Comparison of ENCODE assay signal across 27 mouse cellular contexts in genomic region chr3:75950897-75951296, GRCm38 (mm10). TPM values are rescaled to one million over a fixed set of nuclear protein-coding genes. Genes with fewer than 3 reads are reported as not detected.
DNase-seq lines count a peak whose midpoint lies in the region; ATAC-seq and TF ChIP-seq lines count a peak whose summit lies in the region.
"Had no signal": no experiment of that assay in that cellular context is flagged by ENCODE, and none has a peak within 500 bp of the region (broad histone marks: within the 10 kb centered on the region; RNA-seq: fewer than 3 reads in every experiment).

No protein-coding gene starts in this region.

- H3K9ac ChIP-seq in liver, embryonic 12.5 days = no peak overlapping the region
- no peak overlapping the region for H3K9ac ChIP-seq in MEL (ENCODE audit: control insufficient read depth, low read depth, low read length, poor library complexity, severe bottlenecking)
- H3K9ac ChIP-seq in liver, embryonic 15.5 days = no peak overlapping the region
- no peak overlapping the region for H3K9ac ChIP-seq in liver, postnatal 0 days (replicated peaks)
- H3K9ac ChIP-seq in forebrain, embryonic 13.5 days = no peak overlapping the region
- H3K9ac ChIP-seq: embryonic facial prominence, embryonic 13.5 days; embryonic facial prominence, embryonic 15.5 days; forebrain, embryonic 12.5 days; forebrain, embryonic 15.5 days had no signal

- DNase-seq in liver (no peak), MEL (ENCODE audit: low read depth, low spot score) (peak; percentile 28)
- no peak for DNase-seq in liver, postnatal 0 days
- no peak for DNase-seq in neural tube, embryonic 10.5 days (ENCODE audit: extremely low spot score, low spot score)
- no peak for DNase-seq in thymus, postnatal 0 days (ENCODE audit: low spot score)
- DNase-seq: adrenal gland, adult 2 months; adrenal gland, postnatal 10 days; adrenal gland, postnatal 25 days; B cell, adult 2 months; cerebellum, adult 11 months; cerebellum, adult 18-20 months; cerebellum, adult 8-10 months; cerebellum, adult 9-11 months; cerebellum, postnatal 14 days; cerebellum, postnatal 36 days; embryo, embryonic 11 days had no signal

- peaks cover 43% of the 10 kb centered on the region for H3K79me2 ChIP-seq in MEL (ENCODE audit: control insufficient read depth, insufficient read depth, low read length, poor library complexity)

- TF ChIP-seq RAD21 in MEL (IDR thresholded peaks at IDR 0.05; ENCODE audit: low read depth, low read length) = no peak

- no peak overlapping the region for H3K4me3 ChIP-seq in liver, embryonic 12.5 days
- 0 out of 4 replicates have a peak overlapping the region, but pooled peaks of 1 of the 2 experiments have one; percentile 8 for H3K4me3 ChIP-seq in MEL (ENCODE audit: control insufficient read depth in 1 of 2, insufficient read depth in 1 of 2, low read depth in 2 of 2, low read length in 2 of 2)
- no peak overlapping the region for H3K4me3 ChIP-seq in liver, embryonic 15.5 days (replicated peaks)
- no peak overlapping the region for H3K4me3 ChIP-seq in liver, postnatal 0 days (ENCODE audit: low read depth, low read length)
- no peak overlapping the region for H3K4me3 ChIP-seq in forebrain, embryonic 13.5 days
- H3K4me3 ChIP-seq: embryonic facial prominence, embryonic 13.5 days; embryonic facial prominence, embryonic 15.5 days; erythroblast, embryonic 14.5 days; forebrain, embryonic 10.5 days; forebrain, embryonic 12.5 days; forebrain, embryonic 15.5 days had no signal

- peak overlapping the region; percentile 22 for H3K27ac ChIP-seq in liver, embryonic 12.5 days
- H3K27ac ChIP-seq in MEL (ENCODE audit: control insufficient read depth, low read depth, low read length) = peak overlapping the region; percentile 16; the same call in 1 of the 2 replicates
- no peak overlapping the region for H3K27ac ChIP-seq in liver, embryonic 15.5 days (replicated peaks)
- no peak overlapping the region for H3K27ac ChIP-seq in liver, postnatal 0 days (ENCODE audit: low read depth)
- H3K27ac ChIP-seq in forebrain, embryonic 13.5 days = no peak overlapping the region
- H3K27ac ChIP-seq: embryonic facial prominence, embryonic 13.5 days; embryonic facial prominence, embryonic 15.5 days; forebrain, embryonic 10.5 days; forebrain, embryonic 12.5 days; forebrain, embryonic 15.5 days had no signal

- H3K9me3 ChIP-seq in liver, embryonic 12.5 days (replicated peaks) = no peaks in the 10 kb centered on the region
- H3K9me3 ChIP-seq in MEL (replicated peaks; ENCODE audit: insufficient read depth, low read length) = no peaks in the 10 kb centered on the region
- no peaks in the 10 kb centered on the region for H3K9me3 ChIP-seq in liver, embryonic 15.5 days (replicated peaks)
- no peaks in the 10 kb centered on the region for H3K9me3 ChIP-seq in liver, postnatal 0 days (ENCODE audit: low read length)
- H3K9me3 ChIP-seq in forebrain, embryonic 13.5 days (replicated peaks) = no peaks in the 10 kb centered on the region
- H3K9me3 ChIP-seq: embryonic facial prominence, embryonic 13.5 days; embryonic facial prominence, embryonic 15.5 days; forebrain, embryonic 12.5 days; forebrain, embryonic 15.5 days had no signal

- no peak for TF ChIP-seq POLR2A in MEL (IDR thresholded peaks at IDR 0.05; ENCODE audit: control insufficient read depth in 1 of 2, insufficient read depth in 1 of 2, low read depth in 1 of 2, low read length in 2 of 2, poor library complexity in 1 of 2)

- H3K36me3 ChIP-seq in liver, embryonic 12.5 days = peaks cover 21% of the 10 kb centered on the region
- H3K36me3 ChIP-seq in MEL (ENCODE audit: control insufficient read depth in 1 of 2, insufficient read depth in 2 of 2, low read length in 2 of 2) = peaks cover 0 to 62% of the 10 kb centered on the region in 2 experiments; a peak in 3 of 4 replicates
- peaks cover 11% of the 10 kb centered on the region for H3K36me3 ChIP-seq in liver, embryonic 15.5 days (replicated peaks)
- peaks cover 2% of the 10 kb centered on the region for H3K36me3 ChIP-seq in liver, postnatal 0 days (replicated peaks; ENCODE audit: insufficient read depth, low read length)
- H3K36me3 ChIP-seq in forebrain, embryonic 13.5 days (ENCODE audit: poor library complexity, severe bottlenecking) = peaks cover 11% of the 10 kb centered on the region
- H3K36me3 ChIP-seq: forebrain, embryonic 15.5 days had no signal

- H3K4me1 ChIP-seq in liver, embryonic 12.5 days = peaks cover 70% of the 10 kb centered on the region
- peaks cover 32 to 46% of the 10 kb centered on the region in 2 experiments for H3K4me1 ChIP-seq in MEL (ENCODE audit: control insufficient read depth in 1 of 2, insufficient read depth in 2 of 2, low read length in 2 of 2)
- peaks cover 69% of the 10 kb centered on the region for H3K4me1 ChIP-seq in liver, embryonic 15.5 days (replicated peaks)
- peaks cover 45% of the 10 kb centered on the region for H3K4me1 ChIP-seq in liver, postnatal 0 days (ENCODE audit: insufficient read depth)
- H3K4me1 ChIP-seq in forebrain, embryonic 13.5 days = peaks cover 45% of the 10 kb centered on the region

- H3K4me2 ChIP-seq in liver, embryonic 12.5 days = peak overlapping the region; percentile 24
- H3K4me2 ChIP-seq in liver, embryonic 15.5 days = peak overlapping the region; percentile 10; the same call in 1 of the 2 replicates
- H3K4me2 ChIP-seq in liver, postnatal 0 days (ENCODE audit: low read depth, low read length) = peak overlapping the region; percentile 39
- H3K4me2 ChIP-seq in forebrain, embryonic 13.5 days = no peak overlapping the region
- H3K4me2 ChIP-seq: embryonic facial prominence, embryonic 13.5 days; embryonic facial prominence, embryonic 15.5 days; forebrain, embryonic 12.5 days; forebrain, embryonic 15.5 days had no signal

- 41% methylated on average over 6 of the region's 6 CpGs for WGBS in liver, embryonic 12.5 days (ENCODE audit: insufficient replicate concordance)
- 17% methylated on average over 6 of the region's 6 CpGs for WGBS in liver, embryonic 15.5 days (ENCODE audit: insufficient replicate concordance)
- 52% methylated on average over 6 of the region's 6 CpGs for WGBS in liver, postnatal 0 days (ENCODE audit: insufficient replicate concordance)
- 74% methylated on average over 6 of the region's 6 CpGs for WGBS in forebrain, embryonic 13.5 days

- TF ChIP-seq CTCF in MEL (IDR thresholded peaks at IDR 0.05 in 2 of 3, conservative IDR thresholded peaks at IDR 0.05 in 1 of 3; ENCODE audit: control insufficient read depth in 1 of 3, insufficient read depth in 1 of 3, low read depth in 2 of 3, low read length in 3 of 3, poor library complexity in 1 of 3, severe bottlenecking in 1 of 3) = no peak
- TF ChIP-seq CTCF in liver, postnatal 0 days (IDR thresholded peaks at IDR 0.05; ENCODE audit: low read depth) = no peak

- TF ChIP-seq EP300 in MEL (IDR thresholded peaks at IDR 0.05; ENCODE audit: low read depth in 1 of 2, low read length in 2 of 2) = peak; percentile 58 to 77; a peak in 3 of 4 replicates
- TF ChIP-seq EP300 in liver, postnatal 0 days (IDR thresholded peaks at IDR 0.05; ENCODE audit: low read depth) = no peak

- H3K27me3 ChIP-seq in liver, embryonic 12.5 days (replicated peaks) = no peaks in the 10 kb centered on the region
- H3K27me3 ChIP-seq in MEL (ENCODE audit: control insufficient read depth in 1 of 2, insufficient read depth in 2 of 2, low read length in 2 of 2) = no peaks in the 10 kb centered on the region
- H3K27me3 ChIP-seq in liver, embryonic 15.5 days = no peaks in the 10 kb centered on the region
- H3K27me3 ChIP-seq in liver, postnatal 0 days (ENCODE audit: insufficient read depth, low read length) = no peaks in the 10 kb centered on the region
- no peaks in the 10 kb centered on the region for H3K27me3 ChIP-seq in forebrain, embryonic 13.5 days
- H3K27me3 ChIP-seq: CH12.LX; embryonic facial prominence, embryonic 13.5 days; embryonic facial prominence, embryonic 15.5 days; forebrain, embryonic 12.5 days; forebrain, embryonic 15.5 days had no signal

- ATAC-seq in liver, embryonic 12.5 days = peak; percentile 60
- no peak for ATAC-seq in liver, embryonic 15.5 days (ENCODE audit: insufficient read depth)
- ATAC-seq in liver, postnatal 0 days = no peak
- ATAC-seq in forebrain, embryonic 13.5 days = no peak
- ATAC-seq: CD4-positive, CD25-positive, alpha-beta regulatory T cell, adult 4 months; forebrain, embryonic 15.5 days had no signal

TF ChIP-seq in MEL, 35 proteins besides CTCF, POLR2A, EP300 and RAD21:
- TF ChIP-seq MYB (IDR thresholded peaks at IDR 0.05; ENCODE audit: low read depth, low read length) (peak; percentile 50; the same call in 1 of the 2 replicates), BHLHE40 (IDR thresholded peaks at IDR 0.05; ENCODE audit: borderline replicate concordance, low read depth, low read length) (no peak), USF2 (IDR thresholded peaks at IDR 0.05; ENCODE audit: borderline replicate concordance in 1 of 2, insufficient read depth in 1 of 2, low read depth in 1 of 2, low read length in 2 of 2) (no peak), GATA1 (IDR thresholded peaks at IDR 0.05; ENCODE audit: low read depth, low read length) (peak; percentile 68), TCF12 (IDR thresholded peaks at IDR 0.05; ENCODE audit: low read depth, low read length) (peak; percentile 61), ETS1 (IDR thresholded peaks at IDR 0.05; ENCODE audit: low read depth, low read length) (peak; percentile 79), ZC3H11A (IDR thresholded peaks at IDR 0.05; ENCODE audit: low read depth, low read length) (no peak), CHD2 (IDR thresholded peaks at IDR 0.05; ENCODE audit: low read length) (no peak), SIN3A (IDR thresholded peaks at IDR 0.05; ENCODE audit: low read length) (peak; percentile 33; the same call in 1 of the 2 replicates), USF1 (IDR thresholded peaks at IDR 0.05; ENCODE audit: low read depth, low read length) (no peak)

RNA-seq across cellular contexts. Expression of gene Golim4, which starts 5.9 kb away (rescaled TPM):
- 26.0 and 31.3 TPM in 2 replicates for polyA plus RNA-seq in liver, embryonic 12.5 days (2016; fragmentation: Nextera tagmentation; extraction: Ambion mirVana)
- 12.9 and 13.2 TPM in 2 replicates for total RNA-seq in MEL (2012; rRNA removed)
- 10 to 100 TPM in 1 of 2 experiments, not detected in 1; 30.2 TPM for polyA plus RNA-seq in MEL (2012; ENCODE audit: insufficient read depth in 1 of 2, insufficient read length in 2 of 2, low read depth in 1 of 2, low replicate concordance in 2 of 2, missing spikeins in 1 of 2)
- 19.3 and 23.6 TPM in 2 replicates for polyA plus RNA-seq in liver, embryonic 15.5 days (2015; fragmentation: Nextera tagmentation; extraction: Ambion mirVana)
- polyA plus RNA-seq in liver, postnatal 0 days (2015; fragmentation: Nextera tagmentation; extraction: Ambion mirVana) = 24.7 and 29.1 TPM in 2 replicates
- 38.5 and 39.6 TPM in 2 replicates for polyA plus RNA-seq in forebrain, embryonic 13.5 days (2015; fragmentation: Nextera tagmentation; extraction: Ambion mirVana)
- 16.6 and 16.9 TPM in 2 replicates for polyA plus RNA-seq in thymus, postnatal 0 days (2015; fragmentation: Nextera tagmentation; extraction: Ambion mirVana)

Comparison
In these comparisons a context has a peak if more than half of its experiments do, and no peak if none do; other contexts are left out.
1. H3K27ac ChIP-seq: peak in liver, embryonic 12.5 days (single experiment) and MEL (single experiment); none in liver, embryonic 15.5 days (single experiment), liver, postnatal 0 days (single experiment) and forebrain, embryonic 13.5 days (single experiment).